Mouse (Mus musculus): Measurements from ENCODE around the gene Crocc. TPM values are rescaled to one million over a fixed set of nuclear protein-coding genes. Genes with fewer than 3 reads are reported as not detected.

The Crocc gene
- polyA plus RNA-seq, 1 experiment from 2014 or later = 10.8 TPM

DNA sequence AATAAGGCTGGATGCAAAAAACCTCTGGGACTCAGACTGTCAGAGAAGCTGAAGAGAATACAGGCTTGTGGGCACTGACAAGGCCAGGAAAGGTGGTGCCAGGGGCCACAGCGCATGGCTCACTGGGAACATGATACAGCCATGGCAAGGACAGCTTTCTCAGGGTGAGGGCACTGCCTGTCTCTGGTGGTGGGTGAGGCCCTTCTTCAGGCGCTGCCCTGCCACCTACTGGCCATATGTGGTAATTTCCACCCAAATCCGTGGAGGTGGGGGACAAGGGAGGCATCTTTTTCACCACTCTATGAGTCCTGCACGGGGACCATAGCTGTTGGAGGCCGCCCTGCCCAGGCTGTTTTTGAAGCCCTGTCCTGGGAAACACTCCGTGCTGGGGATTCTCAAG, 28.6 kb downstream of the Crocc start:
- Histone ChIP-seq H3K9me3 (replicated peaks) (no peaks in the 10 kb centered on the region), H3K36me3 (peaks cover 96% of the 10 kb centered on the region), H3K27me3 (ENCODE audit: low read depth, poor library complexity, severe bottlenecking) (no peaks in the 10 kb centered on the region), H3K4me3 (no peak overlapping the region), H3K27ac (replicated peaks) (no peak overlapping the region), H3K4me1 (no peaks in the 10 kb centered on the region)
- WGBS = 17% methylated on average over 6 of the region's 6 CpGs
- DNase-seq (ENCODE audit: low spot score) = peak; percentile 76

DNA sequence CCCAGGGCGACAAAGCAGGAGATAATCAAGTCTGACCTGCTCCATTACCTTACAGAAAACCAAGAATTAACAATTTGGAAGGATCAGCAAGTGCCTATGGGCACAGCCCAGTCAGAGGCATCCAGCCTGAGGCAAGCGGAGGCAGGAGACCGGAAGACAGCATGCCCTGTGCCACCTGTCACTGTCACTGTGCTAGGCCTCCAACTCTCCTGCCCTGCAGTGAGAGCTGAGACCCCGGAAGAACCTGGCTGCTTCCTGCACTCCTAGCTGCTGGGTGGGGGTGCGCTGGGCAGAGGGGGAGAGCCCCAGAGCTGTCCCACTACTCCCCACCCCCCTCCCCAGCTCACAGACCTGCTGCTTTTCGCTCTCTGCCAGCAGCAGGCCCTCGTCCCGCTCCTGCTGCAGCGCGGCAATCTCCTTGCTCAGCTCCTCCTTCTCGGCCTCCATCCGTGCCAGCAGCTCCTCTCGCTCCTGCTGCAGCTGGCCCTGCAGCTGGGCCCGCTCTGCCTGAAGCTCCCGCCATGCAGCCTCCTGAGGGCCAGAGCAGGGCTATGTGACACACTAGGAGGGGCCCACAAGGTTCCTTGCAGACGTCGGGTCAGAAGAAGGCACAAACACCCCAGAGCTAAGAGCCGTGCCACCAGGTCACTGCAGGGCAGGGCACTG, 29.7 kb downstream of the Crocc start:
- 90% methylated on average over 18 of the region's 18 CpGs for WGBS
- Histone ChIP-seq H3K4me3 (no peak overlapping the region), H3K27ac (replicated peaks) (peak overlapping the region; percentile 17; the same call in 1 of the 2 replicates), H3K4me1 (no peaks in the 10 kb centered on the region), H3K27me3 (ENCODE audit: low read depth, poor library complexity, severe bottlenecking) (no peaks in the 10 kb centered on the region), H3K9me3 (replicated peaks) (no peaks in the 10 kb centered on the region), H3K36me3 (peaks cover 96% of the 10 kb centered on the region)
- DNase-seq (ENCODE audit: low spot score) = no peak

DNA sequence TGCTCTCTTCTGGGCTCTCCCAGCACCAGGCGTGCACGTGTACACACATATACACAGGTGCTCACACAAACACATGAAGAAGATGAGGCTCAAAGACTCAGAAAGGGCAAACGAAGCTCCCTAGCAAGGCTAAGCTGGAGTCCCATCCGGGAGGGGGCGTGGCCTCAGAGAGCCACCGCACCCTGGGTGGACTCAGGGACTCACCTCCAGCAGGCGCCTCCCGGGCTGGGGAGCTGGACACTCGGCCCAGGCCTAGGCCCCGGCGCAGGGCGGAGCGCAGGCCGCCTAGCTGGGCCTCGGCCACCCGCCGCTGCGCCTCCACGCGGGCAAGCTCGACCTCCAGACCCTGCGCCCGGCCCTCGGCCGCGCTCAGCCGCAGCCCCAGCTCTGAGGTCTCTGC, 35.4 kb downstream of the Crocc start:
- 73% methylated on average over 27 of the region's 27 CpGs for WGBS
- DNase-seq (ENCODE audit: low spot score) = no peak
- no peak overlapping the region for H3K4me3 ChIP-seq
- H3K27me3 ChIP-seq (ENCODE audit: low read depth, poor library complexity, severe bottlenecking) = no peaks in the 10 kb centered on the region
- peaks cover 97% of the 10 kb centered on the region for H3K36me3 ChIP-seq
- H3K4me1 ChIP-seq = peaks cover 23% of the 10 kb centered on the region
- H3K9me3 ChIP-seq (replicated peaks) = no peaks in the 10 kb centered on the region
- no peak overlapping the region for H3K27ac ChIP-seq (replicated peaks)

DNA sequence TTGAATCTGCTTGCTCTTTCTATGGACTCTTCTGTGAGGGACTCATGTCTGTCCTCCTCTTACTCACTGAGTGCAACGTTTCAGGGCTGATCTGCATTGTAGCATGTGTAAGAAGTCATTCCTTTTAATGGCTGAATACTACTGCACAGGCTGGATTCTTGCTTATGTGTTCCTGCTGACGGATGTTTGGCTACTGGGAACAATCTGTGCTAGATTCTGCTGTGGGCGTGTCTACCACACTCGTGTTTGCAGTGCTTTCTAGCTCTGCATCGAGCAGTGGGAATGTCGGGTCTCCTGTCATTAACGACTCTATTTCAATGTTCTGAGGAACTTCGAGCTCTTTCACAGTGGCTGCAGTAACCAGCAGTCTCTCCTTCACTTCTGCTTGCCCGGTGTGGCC, 36.3 kb downstream of the Crocc start:
- peaks cover 97% of the 10 kb centered on the region for H3K36me3 ChIP-seq
- H3K9me3 ChIP-seq (replicated peaks) = no peaks in the 10 kb centered on the region
- no peak for DNase-seq (ENCODE audit: low spot score)
- no peak overlapping the region for H3K27ac ChIP-seq (replicated peaks)
- no peak overlapping the region for H3K4me3 ChIP-seq
- no peaks in the 10 kb centered on the region for H3K27me3 ChIP-seq (ENCODE audit: low read depth, poor library complexity, severe bottlenecking)
- 86% methylated on average over 9 of the region's 9 CpGs for WGBS
- peaks cover 32% of the 10 kb centered on the region for H3K4me1 ChIP-seq

DNA sequence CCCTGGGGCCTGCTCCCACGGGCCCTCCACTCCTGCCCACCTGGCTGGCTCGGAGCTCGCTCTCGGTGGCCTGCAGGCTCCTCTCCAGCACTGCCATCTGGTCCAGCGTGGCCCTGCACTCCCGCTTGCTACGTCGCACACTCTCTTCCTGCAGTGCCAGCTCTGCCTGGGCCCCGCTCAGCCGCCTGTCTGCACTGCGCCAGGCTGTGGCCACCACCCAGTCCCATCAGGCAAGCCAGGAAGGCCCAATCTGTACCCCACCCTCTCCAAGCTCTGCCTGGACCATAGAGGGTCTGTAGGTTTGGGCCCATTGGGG, 38.8 kb downstream of the Crocc start:
- Histone ChIP-seq H3K4me1 (peaks cover 38% of the 10 kb centered on the region), H3K36me3 (peaks cover 97% of the 10 kb centered on the region), H3K27ac (replicated peaks) (peak overlapping the region; percentile 89), H3K27me3 (ENCODE audit: low read depth, poor library complexity, severe bottlenecking) (no peaks in the 10 kb centered on the region), H3K9me3 (replicated peaks) (no peaks in the 10 kb centered on the region), H3K4me3 (peak overlapping the region; percentile 31; the same call in 1 of the 2 replicates)
- 78% methylated on average over 11 of the region's 11 CpGs for WGBS
- no peak for DNase-seq (ENCODE audit: low spot score)

DNA sequence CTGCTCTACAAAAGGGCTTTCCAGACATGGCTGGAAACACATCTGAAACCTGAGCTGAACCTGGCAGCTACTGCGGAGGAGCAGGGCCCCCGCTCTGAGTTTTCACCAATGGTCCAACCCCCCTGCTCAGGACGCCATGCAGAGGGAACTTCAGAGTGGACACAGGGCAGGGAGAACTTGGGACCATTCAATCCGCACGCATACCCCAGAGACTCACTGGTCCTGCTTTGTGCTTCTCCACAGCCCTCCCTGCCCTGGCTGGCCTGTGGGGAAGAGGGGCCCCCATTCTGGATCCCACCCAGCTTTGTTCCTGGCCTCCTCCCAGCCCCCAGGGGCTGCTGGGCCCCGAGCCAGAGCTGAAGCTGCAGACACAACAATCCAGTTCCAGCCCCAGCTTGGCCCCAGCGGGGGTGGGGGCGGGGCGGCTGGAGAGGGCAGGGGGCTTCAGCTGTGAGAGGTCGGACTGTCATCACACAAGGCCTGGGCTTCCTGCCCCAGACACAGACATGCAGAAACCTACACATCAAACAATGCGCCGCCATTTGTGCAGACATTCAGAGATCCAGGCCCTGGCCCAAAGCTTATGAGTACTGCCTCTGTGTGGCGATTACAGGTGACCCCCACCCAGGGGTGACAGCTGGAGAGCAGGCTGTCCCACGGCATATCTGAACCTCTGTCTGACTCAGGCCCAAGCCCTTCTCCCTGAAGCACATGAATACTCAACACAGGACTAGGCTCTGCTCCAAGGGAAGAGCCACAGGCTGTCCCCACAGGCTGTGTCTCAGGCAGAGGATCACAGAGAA, 39.3 kb downstream of the Crocc start:
- Histone ChIP-seq H3K4me1 (peaks cover 38% of the 10 kb centered on the region), H3K4me3 (peak overlapping the region; percentile 31), H3K27ac (replicated peaks) (peak overlapping the region; percentile 89), H3K27me3 (ENCODE audit: low read depth, poor library complexity, severe bottlenecking) (no peaks in the 10 kb centered on the region), H3K9me3 (replicated peaks) (no peaks in the 10 kb centered on the region), H3K36me3 (peaks cover 97% of the 10 kb centered on the region)
- 37% methylated on average over 14 of the region's 14 CpGs for whole genome bisulfite sequencing
- peak; percentile 73 for DNase-seq (ENCODE audit: low spot score)

DNA sequence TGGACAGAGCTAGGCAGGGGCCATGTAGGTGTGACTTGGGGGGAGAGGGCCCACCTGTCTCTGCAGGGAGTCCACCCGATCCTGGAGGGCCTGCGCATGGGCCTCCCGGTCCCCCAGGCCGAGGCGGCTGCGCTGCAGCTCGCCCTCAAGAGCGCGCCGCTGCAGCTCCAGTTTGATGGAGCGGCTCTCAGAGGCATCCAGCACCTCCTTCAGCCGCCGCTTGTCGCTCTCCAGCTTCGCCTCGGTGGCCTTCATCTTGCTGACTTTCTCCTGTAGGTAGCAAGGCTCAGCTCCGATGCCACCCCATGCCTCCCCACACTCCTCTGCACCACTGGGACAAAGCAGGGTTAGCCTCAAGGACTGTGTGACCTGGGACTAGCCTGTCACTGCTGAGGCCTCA, 40.1 kb downstream of the Crocc start:
- Histone ChIP-seq H3K36me3 (peaks cover 97% of the 10 kb centered on the region), H3K27ac (replicated peaks) (peak overlapping the region; percentile 89), H3K4me3 (no peak overlapping the region), H3K4me1 (peaks cover 38% of the 10 kb centered on the region), H3K9me3 (replicated peaks) (no peaks in the 10 kb centered on the region), H3K27me3 (ENCODE audit: low read depth, poor library complexity, severe bottlenecking) (no peaks in the 10 kb centered on the region)
- DNase-seq (ENCODE audit: low spot score) = no peak
- 85% methylated on average over 17 of the region's 17 CpGs for WGBS

DNA sequence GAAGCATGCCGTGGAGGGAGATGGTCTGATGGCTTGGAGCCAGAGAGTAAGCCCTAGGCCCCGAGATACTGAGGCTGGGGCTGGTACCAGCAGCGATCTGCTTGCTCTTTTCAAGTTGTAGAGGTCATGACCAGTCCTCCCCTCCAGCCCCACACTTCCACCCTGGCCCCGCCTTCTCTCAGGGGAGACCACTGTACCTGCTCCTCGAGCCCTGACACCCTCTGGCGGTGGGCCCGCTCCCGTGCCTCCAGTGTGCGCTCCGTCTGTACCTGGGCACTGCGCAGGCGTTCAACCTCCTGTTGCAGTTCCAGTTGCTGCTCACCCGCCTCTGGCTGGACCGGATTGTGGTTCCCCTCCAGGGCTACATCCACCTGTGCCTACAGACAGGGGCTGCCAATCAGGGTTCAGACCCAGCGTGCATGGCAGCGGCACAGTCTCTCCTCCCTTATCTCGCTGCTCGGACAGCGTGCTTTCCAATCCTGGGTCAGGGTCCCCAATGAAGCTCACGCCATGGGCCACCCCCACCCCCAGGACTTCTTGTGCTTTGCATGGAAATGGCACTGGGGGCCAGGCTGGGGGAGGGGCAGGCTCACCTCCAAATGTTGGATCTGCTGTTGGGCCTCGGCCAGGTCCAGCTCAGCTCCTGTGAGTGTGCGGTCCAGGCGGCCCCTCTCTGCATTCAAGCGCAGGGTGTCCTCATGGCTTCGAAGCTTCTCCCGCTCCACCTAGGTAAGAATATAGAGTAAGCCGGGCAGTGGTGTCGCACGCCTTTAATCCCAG, 42.5 kb downstream of the Crocc start:
- Histone ChIP-seq H3K9me3 (replicated peaks) (no peaks in the 10 kb centered on the region), H3K27ac (replicated peaks) (0 out of 2 replicates have a peak overlapping the region, but pooled peaks have one; percentile 9), H3K27me3 (ENCODE audit: low read depth, poor library complexity, severe bottlenecking) (no peaks in the 10 kb centered on the region), H3K36me3 (peaks cover 97% of the 10 kb centered on the region), H3K4me1 (peaks cover 44% of the 10 kb centered on the region), H3K4me3 (no peak overlapping the region)
- DNase-seq (ENCODE audit: low spot score) = no peak
- WGBS = 87% methylated on average over 29 of the region's 29 CpGs

DNA sequence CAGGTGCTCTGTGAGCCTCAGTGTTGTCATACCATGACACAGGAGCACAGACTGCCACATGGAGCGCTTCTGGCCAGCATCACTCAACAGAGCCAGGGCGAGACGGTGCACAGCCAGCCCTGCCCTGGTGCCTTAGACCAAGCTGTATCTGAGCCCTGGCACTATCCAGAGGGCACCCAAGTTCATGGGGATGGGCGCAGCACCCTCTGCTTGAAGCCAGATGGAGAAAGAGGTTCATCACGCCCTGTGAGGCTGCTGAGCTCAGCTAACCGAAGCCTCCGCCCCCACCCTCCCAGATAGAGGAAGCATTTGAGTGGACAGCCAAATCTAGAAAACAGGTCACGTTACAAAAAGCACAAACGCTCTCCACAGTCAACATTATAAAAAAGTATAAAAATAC, 44.0 kb downstream of the Crocc start:
- Histone ChIP-seq H3K36me3 (peaks cover 87% of the 10 kb centered on the region), H3K4me1 (peaks cover 50% of the 10 kb centered on the region)

DNA sequence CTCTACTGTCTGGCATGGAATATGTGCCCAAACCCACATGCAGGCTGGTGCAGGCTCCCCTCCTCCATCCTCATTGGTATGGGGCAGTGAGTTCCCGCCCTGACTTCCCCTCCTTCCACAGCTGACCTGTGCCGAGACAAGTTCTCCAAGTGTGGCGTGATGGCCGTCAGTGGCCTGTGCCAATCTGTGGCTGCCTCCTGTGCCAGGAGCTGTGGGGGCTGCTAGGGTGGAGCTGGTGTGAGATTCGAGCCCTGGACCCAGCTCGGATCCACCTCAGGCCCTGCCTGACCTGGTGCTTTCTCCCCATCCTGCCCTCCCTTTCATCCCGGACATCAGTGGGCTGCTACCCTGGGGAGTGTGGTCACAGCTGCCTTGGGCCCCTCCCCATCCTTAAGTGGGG, 45.0 kb downstream of the Crocc start:
- no peaks in the 10 kb centered on the region for H3K27me3 ChIP-seq (ENCODE audit: low read depth, poor library complexity, severe bottlenecking)
- peaks cover 81% of the 10 kb centered on the region for H3K36me3 ChIP-seq
- H3K27ac ChIP-seq (replicated peaks) = peak overlapping the region; percentile 17
- peaks cover 47% of the 10 kb centered on the region for H3K4me1 ChIP-seq
- no peak overlapping the region for H3K4me3 ChIP-seq
- no peaks in the 10 kb centered on the region for H3K9me3 ChIP-seq (replicated peaks)
- DNase-seq (ENCODE audit: low spot score) = no peak
- WGBS = 88% methylated on average over 7 of the region's 7 CpGs

More for the DNA sequence above, 44.0 kb downstream of the Crocc start:
- WGBS = 93% methylated on average over 9 of the region's 9 CpGs
- no peaks in the 10 kb centered on the region for H3K27me3 ChIP-seq (ENCODE audit: low read depth, poor library complexity, severe bottlenecking)
- no peak overlapping the region for H3K27ac ChIP-seq (replicated peaks)
- H3K9me3 ChIP-seq (replicated peaks) = no peaks in the 10 kb centered on the region
- H3K4me3 ChIP-seq = no peak overlapping the region
- DNase-seq (ENCODE audit: low spot score) = no peak

DNA sequence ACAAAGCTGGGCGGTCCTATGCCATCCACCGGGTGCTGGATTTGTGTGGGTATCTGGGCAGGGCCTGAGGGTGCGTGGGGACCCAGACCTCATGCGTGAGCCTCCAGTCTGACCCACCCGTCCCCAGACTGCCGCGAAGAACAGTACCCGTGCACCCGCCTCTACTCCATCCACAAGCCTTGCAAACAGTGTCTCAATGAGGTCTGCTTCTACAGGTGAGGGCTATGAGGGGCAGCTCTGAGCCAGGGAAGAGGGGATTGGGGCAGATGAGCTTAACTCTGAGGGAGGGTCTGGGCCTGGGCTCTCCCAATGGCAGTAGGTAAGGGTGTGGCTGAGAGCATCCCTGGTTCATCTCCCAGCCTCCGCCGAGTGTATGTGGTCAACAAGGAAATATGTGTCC, 45.5 kb downstream of the Crocc start:
- Histone ChIP-seq H3K27ac (replicated peaks) (no peak overlapping the region), H3K4me3 (no peak overlapping the region), H3K27me3 (ENCODE audit: low read depth, poor library complexity, severe bottlenecking) (no peaks in the 10 kb centered on the region), H3K9me3 (replicated peaks) (no peaks in the 10 kb centered on the region), H3K36me3 (peaks cover 76% of the 10 kb centered on the region), H3K4me1 (peaks cover 47% of the 10 kb centered on the region)
- DNase-seq (ENCODE audit: low spot score) = no peak
- 91% methylated on average over 11 of the region's 11 CpGs for WGBS

DNA sequence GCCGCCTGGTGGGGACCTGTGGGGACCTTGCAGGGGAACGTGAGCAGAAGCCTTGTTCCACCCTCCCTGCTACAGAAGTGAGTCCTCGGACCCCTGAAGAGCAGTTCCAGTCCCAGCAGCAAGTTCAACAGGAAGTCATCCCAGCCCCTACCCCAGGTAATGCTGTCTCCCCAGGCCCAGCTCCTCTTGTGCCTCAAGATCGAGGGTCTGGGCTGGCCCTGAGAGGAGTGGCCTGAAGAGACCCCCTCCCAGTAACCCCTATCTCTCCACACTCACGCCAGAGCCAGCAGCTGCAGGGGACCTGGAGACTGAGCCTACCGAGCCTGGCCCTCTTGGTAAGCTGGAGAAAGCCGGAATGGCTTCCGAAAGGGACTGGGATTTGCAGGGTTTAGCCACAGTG, 46.2 kb downstream of the Crocc start:
- H3K9me3 ChIP-seq (replicated peaks) = no peaks in the 10 kb centered on the region
- no peak overlapping the region for H3K4me3 ChIP-seq
- H3K4me1 ChIP-seq = peaks cover 41% of the 10 kb centered on the region
- H3K27me3 ChIP-seq (ENCODE audit: low read depth, poor library complexity, severe bottlenecking) = no peaks in the 10 kb centered on the region
- no peak overlapping the region for H3K27ac ChIP-seq (replicated peaks)
- no peak for DNase-seq (ENCODE audit: low spot score)
- WGBS = 68% methylated on average over 8 of the region's 8 CpGs
- peaks cover 68% of the 10 kb centered on the region for H3K36me3 ChIP-seq

DNA sequence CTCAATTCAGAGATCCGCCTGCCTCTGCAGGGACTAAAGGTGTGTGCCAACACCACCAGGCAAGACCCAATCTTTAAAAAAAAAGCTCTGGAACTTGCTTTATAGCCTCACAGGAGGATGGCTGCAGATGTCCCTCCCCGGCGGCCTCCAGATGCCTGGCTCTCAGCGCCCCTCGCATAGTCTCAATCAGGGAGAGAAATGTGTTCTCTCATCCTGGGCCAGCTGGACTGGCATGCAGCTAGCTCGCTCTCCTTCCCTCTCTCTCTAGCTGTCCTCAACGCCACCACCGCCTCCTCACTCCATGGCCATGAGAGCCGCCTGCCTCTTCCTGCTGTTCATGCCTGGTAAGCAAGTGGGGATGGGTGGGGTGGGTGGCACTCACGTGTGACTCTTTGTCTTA, 47.8 kb downstream of the Crocc start:
- Histone ChIP-seq H3K27ac (replicated peaks) (peak overlapping the region; percentile 93), H3K36me3 (peaks cover 61% of the 10 kb centered on the region), H3K4me1 (peaks cover 35% of the 10 kb centered on the region), H3K27me3 (ENCODE audit: low read depth, poor library complexity, severe bottlenecking) (no peaks in the 10 kb centered on the region), H3K4me3 (peak overlapping the region; percentile 70; the same call in 1 of the 2 replicates), H3K9me3 (replicated peaks) (no peaks in the 10 kb centered on the region)
- 81% methylated on average over 10 of the region's 10 CpGs for WGBS
- no peak for DNase-seq (ENCODE audit: low spot score)
